Mouse (Mus musculus): ENCODE measurements around the gene Gm44579. TPM values are rescaled to one million over a fixed set of nuclear protein-coding genes. Genes with fewer than 3 reads are reported as not detected.

Gene Gm44579
- total RNA-seq, 4 experiments from 2014 or later: not detected

Other genes with a start within 250 kb of the Gm44579 start
- under 1 TPM in 2 of 4 experiments, not detected in 2; 0.06 to 0.19 TPM for gene Col2a1, start 216.3 kb downstream of the Gm44579 start, total RNA-seq (2022)
- 1,000 to 10,000 TPM in 1 of 4 experiments, 100 to 1,000 TPM in 3; 958 to 1,060 (median 998) TPM for gene Pfkm, start 128.4 kb downstream of the Gm44579 start, total RNA-seq (2022)
- gene Senp1, start 127.2 kb downstream of the Gm44579 start, total RNA-seq (2022): 1 to 10 TPM; 8.4 to 9.5 (median 8.7) TPM
- gene Asb8, start 55.4 kb downstream of the Gm44579 start, total RNA-seq (2022): 100 to 1,000 TPM; 116 to 127 (median 119) TPM
- under 1 TPM; 0.41 to 0.84 (median 0.66) TPM for gene Ccdc184, start 53.8 kb downstream of the Gm44579 start, total RNA-seq (2022)
- not detected for gene Olfr288, start 25.4 kb downstream of the Gm44579 start, total RNA-seq (2022)
- gene Olfr287, start 79 bp upstream of the Gm44579 start, total RNA-seq (2022): not detected
- gene Olfr286, start 13.5 kb upstream of the Gm44579 start, total RNA-seq (2022): not detected
- gene H1fnt, start 36.3 kb upstream of the Gm44579 start, total RNA-seq (2022): not detected
- gene Zfp641, start 75.2 kb upstream of the Gm44579 start, total RNA-seq (2022): 1 to 10 TPM; 5.4 to 6.8 (median 6.5) TPM
- gene Olfr285, start 96.4 kb upstream of the Gm44579 start, total RNA-seq (2022): not detected
- gene Olfr284, start 120.0 kb upstream of the Gm44579 start, total RNA-seq (2022): not detected
- gene Olfr283, start 160.0 kb upstream of the Gm44579 start, total RNA-seq (2022): not detected
- not detected for gene Olfr282, start 210.2 kb upstream of the Gm44579 start, total RNA-seq (2022)
- not detected for gene Olfr281, start 231.6 kb upstream of the Gm44579 start, total RNA-seq (2022)
- not detected for gene OR5BS1P, start 248.9 kb upstream of the Gm44579 start, total RNA-seq (2022)

Data from heart, adult 8-10 months (tissue).